Mouse (Mus musculus): ENCODE data around the gene Clhc1.

GRCm38 (mm10) chr11:29512818-29513535 lies 34.8 kb upstream of the Clhc1 start:
- TF ChIP-seq POLR2A (IDR thresholded peaks at IDR 0.05; ENCODE audit: low read depth, low read length) (no peak), CTCF (conservative IDR thresholded peaks at IDR 0.05; ENCODE audit: insufficient read depth, insufficient read length, low read depth, low read length) (no peak)
